Mouse (Mus musculus): ENCODE results near the gene Cpsf4. TPM values are rescaled to one million over a fixed set of nuclear protein-coding genes. Genes with fewer than 3 reads are reported as not detected.
"Not testable (repeated sequence)": the region's sequence is repeated elsewhere in the genome, so short reads cannot be mapped to it uniquely, and the experiment has no call there.

Cpsf4 gene
- total RNA-seq, 2 experiments from 2014 or later = 9.3 to 9.9 TPM

DNA sequence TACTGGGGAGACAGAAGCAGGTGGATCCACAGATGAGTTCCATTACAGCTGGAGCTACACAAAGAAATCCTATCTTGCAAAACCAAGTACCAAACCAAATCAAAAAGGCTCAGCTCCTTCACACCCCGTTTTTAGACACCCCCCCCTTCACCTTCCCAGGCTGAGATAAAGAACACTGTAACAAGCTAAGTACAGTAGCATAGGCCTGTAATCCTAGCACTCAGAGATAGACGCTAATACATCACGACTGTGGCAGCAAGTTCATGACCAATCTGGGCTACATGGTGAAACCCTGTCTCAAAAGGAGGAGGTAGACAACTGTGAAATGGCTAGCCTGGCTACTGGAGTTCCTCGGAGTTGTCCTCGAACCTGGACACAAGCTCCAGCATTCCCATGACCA is 23.4 kb downstream of the Cpsf4 start:
- no peak for TF ChIP-seq CTCF (IDR thresholded peaks at IDR 0.05)
- intact Hi-C loops (cut with DNase I) = loop anchor here (2.0 kb wide), 1 partner anchor 24 kb away; the partner anchor contains the start of genes Cpsf4 and Ptcd1
- DNase-seq = no peak
- peak overlapping the region; percentile 98 for H3K27ac ChIP-seq
- peak overlapping the region; percentile 86 for H3K4me3 ChIP-seq

DNA sequence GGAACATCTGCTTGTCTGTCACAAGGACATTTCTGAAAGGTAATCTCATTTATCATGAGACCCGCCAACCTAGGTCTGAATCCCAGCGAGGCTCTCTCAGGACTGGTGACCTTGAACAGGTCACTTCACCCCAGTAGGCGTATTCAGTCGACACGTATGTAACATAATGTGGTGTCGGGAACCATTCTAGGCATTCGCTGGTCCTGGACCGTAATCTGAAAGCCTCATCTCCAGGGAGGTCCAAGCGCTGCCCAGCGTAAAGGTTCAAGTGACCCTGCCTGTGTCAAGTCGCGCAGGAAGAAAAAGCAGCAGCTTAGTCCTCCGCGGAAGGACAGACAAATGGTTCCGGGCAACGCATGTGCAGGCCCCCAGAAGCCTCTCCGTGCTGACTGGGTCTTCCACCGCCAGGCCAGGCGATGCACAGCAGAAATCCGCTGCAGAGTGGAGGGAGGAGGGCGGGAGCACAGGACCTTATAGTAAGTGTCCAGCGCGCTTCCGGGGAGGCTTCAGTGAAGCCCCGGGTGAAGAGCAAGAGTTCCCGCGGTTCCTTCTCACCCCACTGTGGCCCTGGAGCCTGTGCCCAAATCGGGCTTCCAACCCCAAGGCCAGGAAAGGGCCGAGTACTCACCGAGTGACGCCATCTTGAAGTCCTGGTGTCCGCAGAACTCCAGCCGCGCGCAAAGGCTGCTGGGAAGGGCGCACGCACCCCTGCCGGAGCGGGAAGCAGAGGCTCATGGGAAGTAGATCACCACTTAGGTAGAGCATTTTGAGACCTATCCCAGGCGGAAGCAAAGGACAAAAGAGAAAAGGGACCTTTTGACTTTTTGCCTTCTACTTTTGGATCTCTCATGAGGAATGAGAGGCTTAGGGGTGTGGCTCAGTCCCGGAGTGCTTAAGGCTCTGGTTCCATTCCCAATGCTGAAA is 24.1 kb downstream of the Cpsf4 start:
- DNase-seq = peak; percentile 93
- TF ChIP-seq CTCF (IDR thresholded peaks at IDR 0.05) = no peak
- intact Hi-C loops (cut with DNase I) = loop anchor here (2.0 kb wide), 1 partner anchor 24 kb away; the partner anchor contains the start of genes Cpsf4 and Ptcd1
- Histone ChIP-seq H3K4me3 (peak overlapping the region; percentile 86), H3K27ac (peak overlapping the region; percentile 98)

DNA sequence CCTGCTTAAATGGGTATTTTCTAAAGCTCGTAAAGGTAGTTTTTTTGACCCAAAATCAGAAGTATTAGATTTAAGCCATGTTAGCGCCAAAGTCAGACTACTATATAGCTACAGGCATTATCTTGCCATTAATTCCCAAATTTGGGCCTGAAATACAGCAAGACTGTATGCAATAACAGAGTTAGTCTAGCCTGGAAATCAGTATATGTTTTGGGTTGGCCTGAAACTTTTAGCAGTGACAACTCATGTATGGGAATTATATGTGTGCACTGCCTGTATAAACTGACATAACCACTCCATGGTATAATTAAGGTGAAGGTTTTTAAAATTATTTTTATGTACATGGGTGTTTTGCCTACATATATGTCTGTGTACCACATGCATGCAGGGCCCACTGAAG is 24.9 kb downstream of the Cpsf4 start, which contains the start of gene Atp5j2:
Gene Atp5j2, minus strand, starts transcription at position 101 of the 400 bp plus-strand sequence.
- TF ChIP-seq CTCF (IDR thresholded peaks at IDR 0.05) = no peak
- Histone ChIP-seq H3K4me3 (peak within 1 kb of the TSS; percentile 86), H3K27ac (peak within 1 kb of the TSS; percentile 98)
- intact Hi-C loops (cut with DNase I) = loop anchor here (2.0 kb wide), 1 partner anchor 25 kb away; the partner anchor contains the start of genes Cpsf4 and Ptcd1
- no peak for DNase-seq

DNA sequence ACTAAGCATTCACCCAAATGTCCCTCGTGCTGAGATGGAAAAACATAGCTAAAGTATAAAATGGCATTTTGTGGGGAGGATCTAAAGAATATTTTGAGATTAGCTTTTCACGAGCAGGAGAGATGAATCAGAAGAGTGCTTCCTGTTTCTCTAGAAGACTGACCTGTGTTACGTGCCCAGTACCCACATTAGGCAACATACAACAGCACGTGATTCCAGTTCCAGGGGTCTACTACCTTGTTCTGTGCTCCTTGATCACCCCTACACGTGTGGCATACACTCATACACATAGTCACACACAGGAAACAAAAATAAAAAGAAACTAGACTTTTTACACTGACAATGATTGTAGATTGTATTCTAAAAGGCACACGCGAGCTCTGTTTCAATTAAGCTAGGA is 33.4 kb downstream of the Cpsf4 start:
- Histone ChIP-seq H3K4me3 (peak overlapping the region; percentile 99), H3K27ac (peak overlapping the region; percentile 97)
- intact Hi-C loops (cut with DNase I) = loop anchor here (5.0 kb wide), 1 partner anchor 33 kb away; the partner anchor contains the start of genes Cpsf4 and Ptcd1
- DNase-seq = no peak
- no peak for TF ChIP-seq CTCF (IDR thresholded peaks at IDR 0.05)

DNA sequence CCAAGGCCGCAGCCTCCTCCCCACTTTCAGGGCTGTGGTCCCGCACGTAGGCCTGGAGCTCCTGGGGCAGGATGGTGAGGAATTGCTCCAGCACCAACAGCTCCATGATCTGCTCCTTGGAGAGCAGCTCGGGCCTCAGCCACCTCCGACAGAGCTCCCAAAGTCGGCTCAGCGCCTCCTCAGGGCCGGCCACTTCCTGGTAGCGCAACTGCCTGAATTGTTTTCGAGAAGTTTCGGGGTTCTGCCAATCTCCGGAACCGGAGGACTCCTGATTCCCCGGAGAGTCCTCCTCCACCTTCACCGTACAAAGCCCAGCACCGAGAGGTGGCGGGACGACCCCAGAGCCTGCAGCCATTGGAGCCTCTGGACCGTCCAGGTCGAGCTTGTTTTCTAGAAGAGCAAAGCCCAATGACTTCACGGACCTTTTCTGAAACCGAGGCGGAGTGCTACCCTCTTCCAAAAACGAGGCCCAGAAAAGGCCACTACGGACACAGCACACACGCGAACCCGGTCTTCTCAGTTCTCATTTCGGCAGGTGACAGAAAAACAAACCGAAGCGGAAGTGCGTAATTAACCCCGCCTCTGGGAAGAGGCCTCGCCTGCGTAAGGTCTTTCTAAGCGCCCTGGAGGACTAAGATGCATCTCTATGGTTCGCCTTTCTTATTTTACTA is 34.4 kb downstream of the Cpsf4 start, which contains the start of gene Zkscan14:
Gene Zkscan14, minus strand, starts transcription at position 548 of the 671 bp plus-strand sequence.
- no peak for TF ChIP-seq CTCF (IDR thresholded peaks at IDR 0.05)
- intact Hi-C loops (cut with DNase I) = loop anchor here (5.0 kb wide), 1 partner anchor 34 kb away; the partner anchor contains the start of genes Cpsf4 and Ptcd1
- H3K4me3 ChIP-seq = peak within 1 kb of the TSS; percentile 99
- DNase-seq = peak; percentile 86
- H3K27ac ChIP-seq = peak within 1 kb of the TSS; percentile 97

DNA sequence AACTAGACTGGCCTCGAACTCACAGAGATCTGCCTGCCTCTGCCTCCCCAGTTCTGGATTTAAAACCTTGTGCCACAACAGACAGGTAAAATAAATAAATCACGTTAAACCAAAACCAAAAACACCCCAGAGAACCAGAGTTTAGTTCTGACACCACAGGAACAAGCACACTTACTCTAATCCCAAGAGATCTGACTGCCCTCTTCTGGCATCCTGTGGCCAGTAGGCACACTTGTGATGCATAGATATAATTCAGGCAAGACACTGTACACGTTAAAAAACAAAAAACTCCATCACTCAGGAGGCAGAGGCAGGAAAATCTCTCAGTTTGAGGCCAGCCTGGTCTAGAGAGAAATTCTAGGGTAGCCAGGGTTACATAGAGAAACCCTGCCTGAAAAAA is 35.4 kb downstream of the Cpsf4 start:
- TF ChIP-seq CTCF (IDR thresholded peaks at IDR 0.05) = no peak
- Histone ChIP-seq H3K27ac (peak overlapping the region; percentile 97; the same call in 1 of the 2 replicates), H3K4me3 (no peak overlapping the region)
- DNase-seq = no peak
- intact Hi-C loops (cut with DNase I) = loop anchor here (5.0 kb wide), 1 partner anchor 35 kb away; the partner anchor contains the start of genes Cpsf4 and Ptcd1

DNA sequence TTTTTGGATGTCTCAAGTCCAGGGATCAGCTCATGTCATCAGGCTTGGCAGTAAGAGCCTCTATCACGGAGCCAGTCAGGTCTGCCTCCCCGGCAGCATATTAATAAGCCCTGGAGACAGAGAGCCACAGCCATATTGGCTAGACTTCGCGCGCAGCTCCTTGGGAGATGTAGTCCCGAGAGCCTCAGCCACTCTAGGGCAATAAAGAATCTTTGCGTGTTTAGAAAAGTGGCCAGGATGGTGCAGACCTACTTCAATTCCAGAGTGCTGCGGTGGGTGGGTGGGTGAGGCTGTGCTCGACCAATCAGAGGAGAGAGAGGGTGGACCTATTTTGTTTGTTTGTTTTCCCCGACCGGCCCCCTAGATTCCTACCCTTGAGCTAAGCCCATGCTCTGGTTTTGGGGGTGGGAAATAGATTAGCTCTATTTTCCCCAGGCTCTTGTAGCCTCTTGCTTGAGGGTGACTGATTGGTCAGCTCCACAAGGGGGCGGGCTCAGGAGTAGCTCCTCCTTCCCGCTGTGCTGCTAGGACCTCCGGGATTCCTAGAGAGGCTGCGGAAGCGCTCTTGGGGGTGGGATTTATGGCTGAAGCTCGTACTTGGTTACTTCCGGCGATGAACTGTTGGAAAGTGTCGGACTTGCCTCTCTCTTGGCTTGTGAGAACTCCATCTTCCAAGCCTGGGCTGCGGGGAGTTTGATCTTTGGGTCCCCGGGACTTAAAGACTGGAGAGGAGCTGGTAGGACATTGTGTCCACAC is 37.1 kb downstream of the Cpsf4 start, which contains the start of gene Zkscan5:
Gene Zkscan5, plus strand, starts transcription at position 627 of the 756 bp plus-strand sequence.
- Histone ChIP-seq H3K4me3 (peak within 1 kb of the TSS; percentile 89), H3K27ac (peak within 1 kb of the TSS; percentile 98)
- DNase-seq = peak; percentile 98
- TF ChIP-seq CTCF (IDR thresholded peaks at IDR 0.05) = no peak
- intact Hi-C loops (cut with DNase I) = loop anchor here (2.0 to 5.0 kb wide), 2 partner anchors 27 to 37 kb away; partner anchors contain the start of genes Cpsf4, Ptcd1 and Zfp655

DNA sequence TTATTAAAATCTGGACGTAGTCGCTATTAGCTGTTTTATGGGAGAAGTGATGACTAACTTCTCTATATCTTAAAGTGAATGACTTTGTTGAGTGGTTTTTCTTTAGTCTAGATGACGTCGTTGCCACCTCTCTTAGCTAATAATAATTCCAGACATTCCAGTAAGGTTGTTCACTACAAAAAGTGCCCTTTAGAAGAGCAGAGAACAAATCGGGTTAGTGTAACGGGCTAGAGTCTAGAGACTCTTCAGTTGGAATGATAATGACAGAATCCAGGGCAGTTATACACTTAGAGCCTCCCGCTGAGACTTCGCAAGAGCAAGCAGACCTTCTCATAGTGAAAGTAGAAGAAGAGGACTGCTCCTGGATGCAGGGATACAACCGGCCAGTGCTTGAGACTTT is 38.0 kb downstream of the Cpsf4 start:
- intact Hi-C loops (cut with DNase I) = loop anchor here (2.0 kb wide), 1 partner anchor 26 kb away; the partner anchor contains the start of gene Zfp655
- H3K4me3 ChIP-seq = peak overlapping the region; percentile 89
- peak overlapping the region; percentile 98 for H3K27ac ChIP-seq
- TF ChIP-seq CTCF (IDR thresholded peaks at IDR 0.05) = no peak
- no peak for DNase-seq

DNA sequence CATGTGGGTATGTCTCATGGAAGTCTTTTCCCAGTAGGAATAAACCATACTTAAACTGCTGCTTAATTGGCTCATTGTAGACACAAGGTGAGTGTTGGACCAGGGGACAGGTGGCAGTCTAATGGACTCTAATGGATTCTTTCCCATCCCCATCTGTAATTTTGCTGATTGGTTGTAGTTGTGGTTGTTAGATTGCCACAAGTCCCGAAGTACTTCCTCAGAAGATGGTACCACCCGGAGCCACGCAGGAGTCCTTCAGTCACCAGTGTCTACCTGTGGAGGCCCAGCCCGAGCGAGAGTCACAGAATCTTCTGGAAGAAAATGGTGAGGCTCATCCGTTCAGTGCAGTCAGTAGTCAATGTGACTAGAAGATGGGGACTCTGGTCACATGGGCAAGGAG is 40.4 kb downstream of the Cpsf4 start:
- intact Hi-C loops (cut with DNase I) = no loop called here
- no peak for TF ChIP-seq CTCF (IDR thresholded peaks at IDR 0.05)
- H3K27ac ChIP-seq = no peak overlapping the region
- DNase-seq = no peak
- no peak overlapping the region for H3K4me3 ChIP-seq

DNA sequence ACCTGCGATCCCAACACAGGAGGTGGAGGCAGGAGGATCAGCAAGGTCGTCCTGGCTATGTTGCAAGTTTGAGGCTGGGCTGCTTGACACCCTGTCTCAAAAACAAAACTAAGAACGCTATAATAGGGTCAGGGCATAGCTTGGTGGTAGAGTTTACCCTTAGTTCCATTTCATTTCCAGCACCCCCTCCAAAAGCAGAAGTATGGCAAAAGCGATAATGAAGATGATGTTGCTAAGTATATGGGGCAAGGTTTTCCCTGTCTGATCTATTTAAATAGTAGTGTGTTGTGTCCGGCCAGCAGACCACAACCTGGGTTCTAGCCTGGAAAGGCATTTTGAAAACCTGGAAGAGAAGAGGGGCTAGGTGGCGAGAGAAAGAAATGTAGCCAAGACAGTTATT is 40.9 kb downstream of the Cpsf4 start:
- intact Hi-C loops (cut with DNase I) = no loop called here
- no peak for TF ChIP-seq CTCF (IDR thresholded peaks at IDR 0.05)
- no peak overlapping the region for H3K27ac ChIP-seq
- no peak for DNase-seq
- H3K4me3 ChIP-seq = no peak overlapping the region

DNA sequence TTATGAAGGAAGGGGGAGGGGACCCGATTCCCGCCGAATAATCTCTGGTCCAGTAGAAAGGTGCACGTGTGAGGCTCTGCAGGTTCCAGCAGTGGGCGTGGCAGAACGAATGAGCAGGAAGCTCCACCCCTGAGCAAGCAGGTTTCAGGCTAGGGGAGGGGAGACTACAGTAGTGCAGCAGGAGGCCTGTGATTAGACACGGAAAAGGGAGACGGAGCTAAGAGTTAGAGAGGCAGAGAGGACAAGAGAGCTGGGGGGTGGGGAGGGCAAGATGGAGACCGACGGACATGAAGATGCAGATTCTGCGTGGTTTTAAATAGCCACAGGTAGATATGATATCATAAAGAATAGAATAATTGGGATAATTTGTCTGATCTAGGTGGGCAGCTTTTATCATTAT is 41.4 kb downstream of the Cpsf4 start:
- intact Hi-C loops (cut with DNase I); DNase-seq: not testable (repeated sequence)

DNA sequence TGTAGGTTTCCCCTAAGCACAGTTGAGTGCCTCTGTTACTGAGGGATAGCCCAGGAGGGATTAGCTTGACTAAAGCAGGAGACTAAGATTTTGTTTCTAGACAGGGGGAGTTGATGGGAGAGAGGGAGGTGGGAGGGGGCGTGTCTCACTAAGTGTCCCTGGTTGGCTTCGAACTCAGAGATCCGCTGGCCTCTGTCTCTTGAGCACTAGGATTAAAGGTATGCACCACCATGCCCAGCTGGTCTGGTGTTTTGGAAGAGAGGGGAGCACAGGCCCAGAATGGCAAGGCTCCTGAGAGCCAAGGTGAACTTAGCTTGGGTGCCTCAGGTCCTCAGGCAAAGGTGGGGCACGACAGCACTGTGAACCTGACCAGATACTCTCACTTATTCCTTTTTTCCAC is 44.3 kb downstream of the Cpsf4 start:
- no peak for DNase-seq
- no peak overlapping the region for H3K4me3 ChIP-seq
- H3K27ac ChIP-seq = no peak overlapping the region
- no peak for TF ChIP-seq CTCF (IDR thresholded peaks at IDR 0.05)
- intact Hi-C loops (cut with DNase I) = no loop called here

More for the DNA sequence above, 41.4 kb downstream of the Cpsf4 start:
- H3K4me3 ChIP-seq, H3K27ac ChIP-seq: not testable (repeated sequence)

Measured in gastrocnemius, adult 2 months (tissue).